Comparison of ENCODE assay signal across 9 mouse cellular contexts in the genomic region with DNA sequence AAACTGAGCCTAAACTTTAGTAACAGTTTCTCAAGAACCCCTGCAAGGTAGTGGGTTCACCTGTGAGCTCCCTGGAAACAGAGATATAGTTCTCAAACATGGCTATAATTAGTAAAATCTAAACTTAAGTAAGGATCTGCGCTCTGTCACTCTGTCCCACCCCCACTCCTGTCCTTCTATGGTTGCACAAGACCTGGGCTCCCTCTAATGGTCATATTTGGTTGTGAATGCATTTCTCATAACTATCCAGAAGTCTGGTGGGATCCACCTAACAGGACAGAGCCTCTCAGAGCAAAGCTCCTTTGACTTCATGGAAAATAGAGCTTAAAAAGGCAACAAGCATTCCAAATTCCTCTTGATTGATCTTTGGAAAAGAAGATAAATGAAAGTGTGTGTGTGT. TPM values are rescaled to one million over a fixed set of nuclear protein-coding genes. Genes with fewer than 3 reads are reported as not detected.
DNase-seq lines count a peak whose midpoint lies in the region; ATAC-seq and TF ChIP-seq lines count a peak whose summit lies in the region.
"Had no signal": no experiment of that assay in that cellular context is flagged by ENCODE, and none has a peak within 500 bp of the region (broad histone marks: within the 10 kb centered on the region; RNA-seq: fewer than 3 reads in every experiment).

No protein-coding gene starts in this region.

- H3K4me2 ChIP-seq in hindbrain, embryonic 16.5 days (ENCODE audit: low read length), result no peak overlapping the region
- H3K4me2 ChIP-seq in midbrain, postnatal 0 days (ENCODE audit: low read depth, low read length, poor library complexity, severe bottlenecking), result no peak overlapping the region
- no peak overlapping the region for H3K4me2 ChIP-seq in midbrain, embryonic 11.5 days
- no peak overlapping the region for H3K4me2 ChIP-seq in liver, embryonic 11.5 days

- H3K36me3 ChIP-seq in hindbrain, embryonic 16.5 days (ENCODE audit: control insufficient read depth, insufficient read depth, low read length), result no peaks in the 10 kb centered on the region
- H3K36me3 ChIP-seq in hindbrain, embryonic 10.5 days, result no peaks in the 10 kb centered on the region
- H3K36me3 ChIP-seq in midbrain, postnatal 0 days (ENCODE audit: insufficient read depth, low read length), result no peaks in the 10 kb centered on the region
- H3K36me3 ChIP-seq in midbrain, embryonic 11.5 days (ENCODE audit: control insufficient read depth, insufficient read depth, low read length), result no peaks in the 10 kb centered on the region
- H3K36me3 ChIP-seq in liver, embryonic 11.5 days (ENCODE audit: control insufficient read depth, insufficient read depth, low read length), result no peaks in the 10 kb centered on the region
- H3K36me3 ChIP-seq: midbrain, embryonic 10.5 days had no signal

- DNase-seq in hindbrain, embryonic 10.5 days (ENCODE audit: low spot score), result no peak
- peak; percentile 55 for DNase-seq in midbrain, postnatal 0 days (ENCODE audit: low spot score)
- DNase-seq in midbrain, embryonic 11.5 days (ENCODE audit: low spot score, missing footprints), result no peak
- DNase-seq in heart, adult 8-10 months (ENCODE audit: low spot score), result peak; percentile 33
- peak; percentile 11 for DNase-seq in retina, postnatal 7 days (ENCODE audit: low read depth, low spot score)
- no peak for DNase-seq in ovary, postnatal 14 days (ENCODE audit: low spot score)
- DNase-seq in liver, embryonic 11.5 days (ENCODE audit: low spot score), result no peak

- 96% methylated on average over 1 of the region's 1 CpGs for WGBS in hindbrain, embryonic 16.5 days
- 91% methylated on average over 1 of the region's 1 CpGs for WGBS in hindbrain, embryonic 10.5 days
- 72% methylated on average over 1 of the region's 1 CpGs for WGBS in midbrain, postnatal 0 days
- WGBS in midbrain, embryonic 11.5 days, result 97% methylated on average over 1 of the region's 1 CpGs
- 77% methylated on average over 1 of the region's 1 CpGs for WGBS in liver, embryonic 11.5 days

- peak; percentile 69; the same call in 1 of the 2 replicates for ATAC-seq in hindbrain, embryonic 16.5 days
- no peak for ATAC-seq in midbrain, postnatal 0 days (ENCODE audit: low FRiP score)
- ATAC-seq in midbrain, embryonic 11.5 days (ENCODE audit: low FRiP score), result no peak
- ATAC-seq in liver, embryonic 11.5 days (replicated peaks; ENCODE audit: low FRiP score), result no peak

- no peaks in the 10 kb centered on the region for H3K9me3 ChIP-seq in hindbrain, embryonic 16.5 days (ENCODE audit: control insufficient read depth, low read length)
- H3K9me3 ChIP-seq in hindbrain, embryonic 10.5 days, result no peaks in the 10 kb centered on the region
- no peaks in the 10 kb centered on the region for H3K9me3 ChIP-seq in midbrain, postnatal 0 days (ENCODE audit: low read length)
- no peaks in the 10 kb centered on the region for H3K9me3 ChIP-seq in midbrain, embryonic 11.5 days (ENCODE audit: control insufficient read depth, low read length)
- no peaks in the 10 kb centered on the region for H3K9me3 ChIP-seq in liver, embryonic 11.5 days (ENCODE audit: control insufficient read depth, low read length)
- H3K9me3 ChIP-seq: midbrain, embryonic 10.5 days had no signal

- no peak overlapping the region for H3K4me3 ChIP-seq in hindbrain, embryonic 16.5 days (ENCODE audit: low read length)
- no peak overlapping the region for H3K4me3 ChIP-seq in hindbrain, embryonic 10.5 days
- no peak overlapping the region for H3K4me3 ChIP-seq in midbrain, postnatal 0 days (ENCODE audit: low read depth, low read length)
- H3K4me3 ChIP-seq in midbrain, embryonic 11.5 days (ENCODE audit: low read depth, low read length), result no peak overlapping the region
- no peak overlapping the region for H3K4me3 ChIP-seq in liver, embryonic 11.5 days (ENCODE audit: low read depth, low read length)
- H3K4me3 ChIP-seq: midbrain, embryonic 10.5 days had no signal

- no peak overlapping the region for H3K27ac ChIP-seq in hindbrain, embryonic 16.5 days (ENCODE audit: low read depth, low read length)
- H3K27ac ChIP-seq in hindbrain, embryonic 10.5 days, result no peak overlapping the region
- H3K27ac ChIP-seq in midbrain, postnatal 0 days (ENCODE audit: low read depth, low read length), result no peak overlapping the region
- H3K27ac ChIP-seq in midbrain, embryonic 11.5 days (ENCODE audit: low read depth, low read length), result no peak overlapping the region
- no peak overlapping the region for H3K27ac ChIP-seq in liver, embryonic 11.5 days (ENCODE audit: low read depth, low read length)
- H3K27ac ChIP-seq: midbrain, embryonic 10.5 days had no signal

- TF ChIP-seq CTCF in midbrain, postnatal 0 days (IDR thresholded peaks at IDR 0.05), result peak; percentile 73

- no peaks in the 10 kb centered on the region for H3K4me1 ChIP-seq in hindbrain, embryonic 16.5 days (ENCODE audit: control insufficient read depth, insufficient read depth, low read depth, low read length)
- no peaks in the 10 kb centered on the region for H3K4me1 ChIP-seq in hindbrain, embryonic 10.5 days (replicated peaks)
- no peaks in the 10 kb centered on the region for H3K4me1 ChIP-seq in midbrain, postnatal 0 days (ENCODE audit: insufficient read depth, low read length)
- H3K4me1 ChIP-seq in midbrain, embryonic 11.5 days (ENCODE audit: control insufficient read depth, insufficient read depth, low read length), result no peaks in the 10 kb centered on the region
- no peaks in the 10 kb centered on the region for H3K4me1 ChIP-seq in liver, embryonic 11.5 days (replicated peaks; ENCODE audit: control insufficient read depth, insufficient read depth, low read length)
- H3K4me1 ChIP-seq: midbrain, embryonic 10.5 days had no signal

- no peaks in the 10 kb centered on the region for H3K27me3 ChIP-seq in hindbrain, embryonic 16.5 days (replicated peaks; ENCODE audit: control insufficient read depth, insufficient read depth, low read length)
- no peaks in the 10 kb centered on the region for H3K27me3 ChIP-seq in hindbrain, embryonic 10.5 days (ENCODE audit: insufficient read depth, poor library complexity, severe bottlenecking)
- H3K27me3 ChIP-seq in midbrain, postnatal 0 days (ENCODE audit: insufficient read depth, low read length), result no peaks in the 10 kb centered on the region
- H3K27me3 ChIP-seq in midbrain, embryonic 11.5 days (ENCODE audit: control insufficient read depth, insufficient read depth, low read length), result no peaks in the 10 kb centered on the region
- H3K27me3 ChIP-seq in liver, embryonic 11.5 days (replicated peaks; ENCODE audit: control insufficient read depth, insufficient read depth, low read length), result no peaks in the 10 kb centered on the region

- H3K9ac ChIP-seq in hindbrain, embryonic 16.5 days (ENCODE audit: low read depth, low read length), result no peak overlapping the region
- no peak overlapping the region for H3K9ac ChIP-seq in midbrain, postnatal 0 days (replicated peaks; ENCODE audit: low read length, poor library complexity, severe bottlenecking)
- H3K9ac ChIP-seq in midbrain, embryonic 11.5 days (ENCODE audit: low read length), result no peak overlapping the region
- H3K9ac ChIP-seq in liver, embryonic 11.5 days (ENCODE audit: low read depth, low read length), result no peak overlapping the region

RNA-seq across cellular contexts. Expression of a gene that starts 57.8 kb away (rescaled TPM):
- not detected in 2 replicates for polyA plus RNA-seq in hindbrain, embryonic 16.5 days (2015; fragmentation: Nextera tagmentation; extraction: Ambion mirVana)
- not detected in 2 replicates for polyA plus RNA-seq in hindbrain, embryonic 10.5 days (2016; fragmentation: Nextera tagmentation; extraction: Ambion mirVana)
- 0.14 and 0.16 TPM in 2 replicates for total RNA-seq in midbrain, postnatal 0 days (2014; rRNA removed)
- 0.05 TPM in 2 replicates for polyA plus RNA-seq in midbrain, postnatal 0 days (2015; fragmentation: Nextera tagmentation; extraction: Ambion mirVana)
- not detected in 2 replicates for polyA plus RNA-seq in midbrain, embryonic 11.5 days (2014; fragmentation: Nextera tagmentation; extraction: Ambion mirVana)
- total RNA-seq in heart, adult 8-10 months (2022), result under 1 TPM; 0.16 to 0.29 (median 0.22) TPM
- not detected in 2 replicates for polyA plus RNA-seq in liver, embryonic 11.5 days (2014; fragmentation: Nextera tagmentation; extraction: Ambion mirVana)
- polyA plus RNA-seq: midbrain, embryonic 10.5 days had no signal

Comparison
In these comparisons a context has a peak if more than half of its experiments do, and no peak if none do; other contexts are left out.
1. DNase-seq: peak in midbrain, postnatal 0 days (single experiment), heart, adult 8-10 months (single experiment) and retina, postnatal 7 days (single experiment); none in hindbrain, embryonic 10.5 days (single experiment), midbrain, embryonic 11.5 days (single experiment), ovary, postnatal 14 days (single experiment) and liver, embryonic 11.5 days (single experiment).